Mouse (Mus musculus) gastrocnemius, postnatal 10 days (tissue): ENCODE measurements around the gene Srsf1. TPM values are rescaled to one million over a fixed set of nuclear protein-coding genes. Genes with fewer than 3 reads are reported as not detected.
A peak's percentile ranks its signal among the peaks of the same experiment; 100 is the strongest.
"Not testable (repeated sequence)": the region's sequence is repeated elsewhere in the genome, so short reads cannot be mapped to it uniquely, and the experiment has no call there.

Experiments used
- DNase-seq: peaks from one replicate; pipeline ENCODE4 v3.0.0; 2021; ENCODE audit warnings: mixed read lengths
- total RNA-seq, 2 experiments: library from RNA; stranded (reverse); gene quantifications; 2 replicates each; pipeline ENCODE4 v1.2.3; 2021

Srsf1 gene
- total RNA-seq, 2 experiments from 2014 or later = 89.5 to 128 TPM

DNA sequence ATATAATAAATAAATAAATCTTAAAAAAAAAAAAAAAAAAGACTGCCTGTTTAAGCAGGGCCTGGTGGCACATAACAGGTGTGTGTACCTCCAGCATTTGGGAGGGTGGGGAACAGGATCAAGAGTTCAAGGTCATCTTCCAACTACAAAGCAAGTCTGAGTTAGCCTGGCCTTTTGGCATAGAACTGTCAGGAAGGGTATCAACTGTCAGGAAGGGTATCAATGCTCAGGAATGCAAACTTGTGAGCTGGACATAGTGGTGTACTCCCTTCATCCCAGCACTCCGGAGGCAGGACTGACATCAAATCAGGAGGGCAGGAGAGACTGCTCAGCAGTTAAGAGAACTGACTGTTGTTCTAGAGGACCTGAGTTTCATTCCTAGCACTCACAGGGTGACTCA, 8.1 kb upstream of the Srsf1 start:
- no peak for DNase-seq

DNA sequence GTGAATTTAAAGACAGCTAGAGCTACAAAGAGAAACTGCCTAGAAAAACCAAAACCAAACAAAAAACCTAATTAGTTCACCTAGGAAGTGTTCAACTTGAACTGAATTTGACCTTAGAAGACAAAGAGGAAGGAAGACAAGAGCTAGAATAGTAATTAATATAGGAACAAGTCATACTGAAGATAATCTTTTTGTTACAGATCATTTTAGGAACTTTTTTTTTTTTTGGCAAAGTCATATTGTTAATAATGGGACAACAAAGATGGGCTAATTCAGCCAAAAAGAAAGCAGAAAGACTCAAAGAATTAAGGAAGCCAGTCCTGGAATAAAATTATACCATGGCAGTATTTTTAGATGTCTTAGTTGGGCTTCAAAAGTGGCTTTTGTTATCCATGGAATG, 2.9 kb upstream of the Srsf1 start:
- DNase-seq = no peak

- DNase-seq = not testable (repeated sequence)
Observed at GRCm38 (mm10) chr11:88045159-88045558, 2.0 kb upstream of the Srsf1 start.

GRCm38 (mm10) chr11:88045878-88046277, 1.3 kb upstream of the Srsf1 start:
- no peak for DNase-seq

GRCm38 (mm10) chr11:88046323-88046937, 743 bp upstream of the Srsf1 start:
- DNase-seq = no peak

DNA sequence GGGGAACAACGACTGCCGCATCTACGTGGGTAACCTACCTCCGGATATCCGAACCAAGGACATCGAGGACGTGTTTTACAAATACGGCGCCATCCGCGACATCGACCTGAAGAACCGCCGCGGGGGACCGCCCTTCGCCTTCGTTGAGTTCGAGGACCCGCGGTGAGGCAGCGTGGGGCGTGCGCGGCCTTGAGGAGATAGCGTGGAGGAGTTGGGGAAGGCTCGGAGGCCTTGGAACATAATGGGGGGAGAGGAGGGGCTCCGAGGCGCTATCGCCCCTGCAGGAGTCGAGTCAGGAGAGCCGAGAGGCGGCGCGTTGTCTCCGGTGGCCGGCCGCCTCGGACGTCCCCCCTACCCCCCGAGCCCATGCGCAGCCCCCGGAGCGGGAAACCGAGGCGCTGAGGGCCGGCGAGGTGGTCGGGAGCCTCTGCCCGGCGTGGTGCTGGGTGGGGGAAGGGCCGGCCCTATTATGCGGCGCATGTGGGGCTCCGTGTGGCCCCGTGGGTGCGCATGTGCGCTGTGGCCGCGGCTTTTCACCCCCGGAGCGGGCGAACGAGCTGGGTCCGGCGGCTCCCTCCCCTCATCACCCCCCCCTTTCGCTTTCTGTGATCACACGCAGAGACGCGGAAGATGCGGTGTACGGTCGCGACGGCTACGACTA, 828 bp downstream of the Srsf1 start:
- peak; percentile 74 for DNase-seq

DNA sequence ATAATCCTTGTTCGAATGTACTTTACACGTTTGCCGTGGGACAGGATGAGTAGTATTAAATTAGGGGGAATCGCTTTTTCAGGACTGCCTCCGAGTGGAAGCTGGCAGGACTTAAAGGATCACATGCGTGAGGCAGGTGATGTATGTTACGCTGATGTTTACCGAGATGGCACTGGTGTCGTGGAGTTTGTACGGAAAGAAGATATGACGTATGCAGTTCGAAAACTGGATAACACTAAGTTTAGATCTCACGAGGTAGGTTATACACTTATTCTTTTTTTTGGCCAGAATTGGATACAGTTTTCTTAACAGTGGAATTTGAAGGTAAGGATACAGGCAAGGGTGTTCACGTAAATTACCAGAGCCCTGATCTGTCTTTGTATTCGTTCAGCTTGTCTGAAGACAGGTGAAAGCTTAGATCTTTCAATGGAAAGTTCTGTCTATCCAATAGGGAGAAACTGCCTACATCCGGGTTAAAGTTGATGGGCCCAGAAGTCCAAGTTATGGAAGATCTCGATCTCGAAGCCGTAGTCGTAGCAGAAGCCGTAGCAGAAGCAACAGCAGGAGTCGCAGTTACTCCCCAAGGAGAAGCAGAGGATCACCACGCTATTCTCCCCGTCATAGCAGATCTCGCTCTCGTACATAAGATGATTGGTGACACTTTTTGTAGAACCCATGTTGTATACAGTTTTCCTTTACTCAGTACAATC, 1.9 kb downstream of the Srsf1 start:
- DNase-seq = no peak

DNA sequence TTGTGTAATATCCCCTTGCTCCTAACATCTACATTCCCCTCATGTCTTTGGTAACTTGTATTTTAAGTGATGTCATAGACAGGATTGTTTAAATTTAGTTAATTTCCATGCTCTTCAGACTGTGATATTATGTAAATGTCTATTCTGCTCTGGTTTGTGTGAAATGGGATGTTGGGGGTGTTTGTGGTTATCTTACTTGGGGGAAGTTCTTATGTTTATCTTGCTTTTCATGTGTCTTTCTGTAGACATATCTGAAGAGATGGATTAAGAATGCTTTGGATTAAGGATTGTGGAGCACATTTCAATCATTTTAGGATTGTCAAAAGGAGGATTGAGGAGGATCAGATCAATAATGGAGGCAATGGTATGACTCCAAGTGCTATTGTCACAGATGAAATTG, 2.6 kb downstream of the Srsf1 start:
- DNase-seq = no peak

DNA sequence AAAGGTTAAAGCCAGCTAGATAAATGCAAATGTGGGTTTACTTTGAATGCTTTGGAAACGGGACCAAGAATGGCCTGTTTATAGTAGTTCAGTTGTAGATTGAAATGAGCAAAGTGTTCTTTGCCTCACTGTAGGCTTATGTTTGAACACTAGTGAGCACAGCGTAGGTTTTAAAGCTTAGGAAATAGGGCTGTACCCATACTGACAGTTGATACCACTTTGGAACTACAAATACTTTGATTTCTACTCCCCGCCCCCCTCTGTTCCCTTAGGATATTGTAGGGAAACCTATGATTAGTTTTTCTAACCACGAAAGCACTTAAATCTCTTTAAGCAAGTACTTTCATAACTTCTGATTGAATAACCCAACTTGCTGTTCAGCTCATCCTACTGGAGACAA, 5.5 kb downstream of the Srsf1 start:
- no peak for DNase-seq

GRCm38 (mm10) chr11:88053821-88054220, 6.6 kb downstream of the Srsf1 start:
- DNase-seq = peak; percentile 26

- peak; percentile 43 for DNase-seq
Observed at GRCm38 (mm10) chr11:88054589-88054988, 7.4 kb downstream of the Srsf1 start.

GRCm38 (mm10) chr11:88055777-88056176, 8.6 kb downstream of the Srsf1 start:
- no peak for DNase-seq

DNA sequence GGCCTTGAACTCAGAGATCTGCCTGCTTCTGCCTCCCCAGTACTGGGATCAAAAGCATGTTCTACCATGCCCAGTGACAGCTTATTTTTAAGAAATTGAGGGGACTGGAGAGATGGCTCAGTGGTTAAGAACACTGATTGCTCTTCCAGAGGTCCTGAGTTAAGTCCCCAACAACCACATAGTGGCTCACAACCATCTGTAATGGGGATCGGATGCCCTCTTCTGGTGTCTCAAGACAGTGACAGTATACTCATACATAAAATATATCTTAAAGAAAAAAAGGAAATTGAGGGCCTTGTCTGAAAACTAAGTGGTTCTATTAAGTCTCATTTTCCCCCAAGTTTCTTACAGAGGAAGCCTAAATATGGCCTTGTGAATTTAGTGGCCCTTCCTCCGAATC, 10.6 kb downstream of the Srsf1 start:
- no peak for DNase-seq

- DNase-seq = no peak
Observed at GRCm38 (mm10) chr11:88059141-88059540, 12.0 kb downstream of the Srsf1 start.

GRCm38 (mm10) chr11:88061892-88062625, 14.9 kb downstream of the Srsf1 start:
- no peak for DNase-seq

DNA sequence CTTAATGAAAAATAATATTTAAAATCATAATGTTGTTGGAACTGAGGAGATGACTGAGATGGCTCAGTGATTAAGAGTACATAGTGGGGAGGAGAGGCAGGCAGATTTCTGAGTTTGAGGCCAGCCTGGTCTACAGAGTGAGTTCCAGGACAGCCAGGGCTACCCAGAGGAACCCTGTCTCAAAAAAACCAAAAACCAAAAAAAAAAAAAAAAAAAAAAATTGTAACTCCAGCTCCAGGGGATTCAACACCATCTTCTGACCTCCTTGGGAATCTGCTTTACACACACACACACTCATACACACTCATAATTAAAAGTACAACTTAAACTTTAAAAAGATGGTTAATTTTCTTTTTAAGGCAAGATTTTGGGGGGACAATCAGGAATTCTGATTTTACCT, 18.6 kb downstream of the Srsf1 start:
- DNase-seq = no peak

- no peak for DNase-seq
Observed at GRCm38 (mm10) chr11:88067191-88067585, 20.0 kb downstream of the Srsf1 start.

DNA sequence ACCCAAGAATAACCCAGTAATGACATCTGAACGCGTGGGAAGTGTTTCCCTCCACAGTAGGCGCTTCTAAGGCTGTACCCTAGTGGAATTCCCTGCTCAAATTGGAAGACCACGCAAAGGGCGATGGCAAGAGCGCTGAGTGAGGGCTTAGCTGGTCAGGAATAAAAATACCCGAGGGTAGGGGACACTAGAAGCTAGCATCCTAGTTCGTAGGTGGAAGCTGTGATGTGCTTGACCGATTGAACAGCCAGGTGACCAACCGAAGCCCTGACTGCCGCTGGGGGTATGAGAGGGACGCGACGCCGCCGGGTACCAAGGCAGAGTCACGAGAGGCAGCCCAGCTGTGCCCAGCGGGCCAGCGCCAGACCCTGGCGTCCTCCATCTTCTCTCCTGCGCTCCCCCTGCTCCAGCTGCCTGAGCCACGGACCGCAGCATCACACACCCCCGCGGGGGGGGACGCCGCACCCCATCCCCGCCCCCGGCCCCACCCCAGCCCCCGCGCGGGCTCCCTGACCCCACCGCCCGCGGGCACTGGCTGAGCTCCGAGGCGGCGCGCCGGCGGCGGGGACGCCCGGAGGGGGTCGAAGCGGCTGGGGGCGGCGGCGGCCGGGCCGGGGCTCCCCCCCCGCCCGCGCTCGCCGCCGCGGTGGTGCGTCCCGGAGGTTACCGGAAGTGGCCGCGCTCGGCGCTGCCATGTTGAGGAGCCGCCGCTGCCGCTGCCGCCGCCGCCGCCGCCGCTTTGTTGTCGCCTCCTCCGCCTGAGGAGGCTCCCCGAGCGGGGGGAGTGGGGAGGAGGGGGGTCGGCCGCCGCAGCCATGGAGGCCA, 20.6 kb downstream of the Srsf1 start, which contains the start of gene Vezf1:
Gene Vezf1 (plus strand): TSS at position 694 of the 825 bp plus-strand sequence.
- DNase-seq = peak; percentile 85

DNA sequence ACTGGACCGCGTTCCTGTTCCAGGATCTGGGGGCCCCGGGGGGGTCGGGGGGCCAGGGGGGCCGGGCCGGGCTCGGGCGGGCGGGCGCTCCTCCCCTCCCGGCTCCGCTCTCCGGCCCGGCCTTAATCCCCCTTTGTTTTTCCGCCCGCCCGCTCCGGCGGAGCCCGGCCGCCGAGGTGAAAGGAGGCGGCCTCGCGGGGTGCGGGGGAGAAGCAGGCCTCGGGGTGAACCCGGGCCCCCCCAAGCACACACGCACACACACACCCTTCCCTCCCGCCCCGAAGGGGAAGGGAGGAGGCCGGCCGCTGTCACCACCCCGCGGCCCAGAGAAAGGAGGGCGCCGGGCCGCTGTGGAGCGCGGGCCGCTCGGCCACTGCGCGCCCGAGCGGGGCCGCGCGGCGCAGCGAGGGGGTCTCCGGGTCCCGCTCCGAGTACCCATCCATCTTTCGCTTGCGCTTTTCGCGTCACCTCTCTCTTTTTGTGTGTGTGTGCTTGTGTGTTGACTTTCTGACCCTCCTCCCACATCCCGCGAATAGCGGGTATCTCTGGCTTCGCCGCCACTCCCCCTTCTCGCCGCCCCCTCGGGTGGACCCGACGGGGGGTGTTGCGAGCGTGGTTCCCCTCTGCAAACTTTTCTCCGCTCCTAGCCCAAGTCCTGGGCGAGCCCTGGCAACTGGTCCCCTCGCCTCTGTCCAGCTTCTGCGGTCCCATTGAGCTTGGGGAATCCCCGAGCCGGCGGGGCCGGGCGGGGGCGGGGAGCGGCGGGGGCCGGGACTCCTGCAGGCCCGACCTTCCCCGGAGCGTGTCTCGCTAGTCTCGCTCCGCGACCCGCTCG, 21.5 kb downstream of the Srsf1 start:
- DNase-seq = peak; percentile 82

DNA sequence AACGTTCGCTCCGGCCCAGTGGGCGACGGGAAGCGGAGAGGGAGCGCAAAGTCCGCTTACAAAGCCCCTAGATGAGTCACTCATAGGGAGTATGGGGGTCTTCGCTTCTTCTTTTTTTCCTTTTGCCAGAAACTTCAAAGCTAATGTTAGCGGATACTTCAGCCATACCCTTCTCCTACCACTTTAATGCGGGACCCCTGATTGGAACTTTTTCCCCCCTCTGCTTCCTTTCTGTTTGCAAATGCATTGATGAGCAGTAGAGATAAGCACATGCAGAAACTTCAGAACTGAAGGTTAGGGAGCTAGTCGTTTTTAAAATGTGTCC, 22.0 kb downstream of the Srsf1 start:
- no peak for DNase-seq

DNA sequence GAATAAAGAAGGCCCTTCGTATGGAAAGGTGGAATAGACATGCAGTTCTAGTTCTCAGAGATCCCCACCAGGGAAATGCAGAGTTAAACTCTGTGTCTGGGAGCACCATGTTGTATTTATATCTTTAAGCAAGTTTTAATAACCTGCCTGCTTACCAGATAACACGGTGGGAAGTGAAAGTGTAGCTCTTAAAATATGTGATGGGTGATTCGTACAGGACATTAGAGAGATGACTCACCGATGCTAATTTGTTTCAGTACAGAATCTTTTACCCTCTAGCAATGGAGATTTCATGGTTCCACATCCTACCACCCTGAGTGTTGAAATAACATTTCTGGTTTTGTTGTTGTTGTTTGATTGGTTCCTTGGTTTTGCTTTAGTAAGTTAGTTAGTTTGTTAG, 23.2 kb downstream of the Srsf1 start:
- DNase-seq = no peak
